In genomic region chr17:43266636-43267035, GRCm38 (mm10) we compare ENCODE assay signal across 29 mouse cellular contexts. TPM values are rescaled to one million over a fixed set of nuclear protein-coding genes. Genes with fewer than 3 reads are reported as not detected.
DNase-seq lines count a peak whose midpoint lies in the region; ATAC-seq and TF ChIP-seq lines count a peak whose summit lies in the region.
"Had no signal": no experiment of that assay in that cellular context is flagged by ENCODE, and none has a peak within 500 bp of the region (broad histone marks: within the 10 kb centered on the region; RNA-seq: fewer than 3 reads in every experiment).

No protein-coding gene starts in this region.

- H3K79me2 ChIP-seq in liver, adult 2 months (ENCODE audit: control insufficient read depth, insufficient read depth, low read length), result 0 out of 2 replicates have a peak, but pooled peaks cover 4% of the 10 kb centered on the region

- no peak for ATAC-seq in CD4-positive, CD25-positive, alpha-beta regulatory T cell, adult 4 months
- ATAC-seq in liver, postnatal 0 days, result no peak
- ATAC-seq: hindbrain, embryonic 16.5 days; intestine, embryonic 16.5 days; midbrain, embryonic 15.5 days had no signal

- no peak for TF ChIP-seq POLR2A in liver, adult 2 months (IDR thresholded peaks at IDR 0.05; ENCODE audit: extremely low read depth, insufficient read depth, low read length)

- TF ChIP-seq CTCF in liver, adult 2 months (IDR thresholded peaks at IDR 0.05; ENCODE audit: low read depth, low read length), result peak; percentile 26; the same call in 1 of the 2 replicates
- no peak; the same call in 1 of the 2 replicates for TF ChIP-seq CTCF in liver, postnatal 0 days (IDR thresholded peaks at IDR 0.05; ENCODE audit: low read depth)

- no peak overlapping the region for H3K4me3 ChIP-seq in liver, adult 2 months (ENCODE audit: insufficient read depth, low read depth, low read length)
- no peak overlapping the region for H3K4me3 ChIP-seq in liver, postnatal 0 days (ENCODE audit: low read depth, low read length)
- H3K4me3 ChIP-seq: forebrain, embryonic 13.5 days; heart, embryonic 15.5 days; kidney, embryonic 15.5 days; layer of hippocampus, adult 2 months; left cerebral cortex, adult 2 months; liver, embryonic 15.5 days; lung, embryonic 15.5 days; midbrain, embryonic 10.5 days; midbrain, embryonic 15.5 days had no signal

- TF ChIP-seq EP300 in liver, postnatal 0 days (IDR thresholded peaks at IDR 0.05; ENCODE audit: low read depth), result no peak

- H3K9ac ChIP-seq in liver, adult 2 months (ENCODE audit: low read depth, low read length), result no peak overlapping the region
- H3K9ac ChIP-seq in liver, postnatal 0 days (replicated peaks), result no peak overlapping the region
- H3K9ac ChIP-seq: forebrain, embryonic 13.5 days; heart, embryonic 15.5 days; kidney, embryonic 15.5 days; liver, embryonic 15.5 days; lung, embryonic 15.5 days; midbrain, embryonic 15.5 days had no signal

- 0 out of 2 replicates have a peak, but pooled peaks cover 7% of the 10 kb centered on the region for H3K9me3 ChIP-seq in liver, postnatal 0 days (ENCODE audit: low read length)
- H3K9me3 ChIP-seq: lung, embryonic 15.5 days had no signal

- intact Hi-C loops in left cerebral cortex, postnatal 4 days (cut with DNase I), result loop anchor here (5.0 kb wide), 1 partner anchor 346 kb away; no protein-coding TSS in a partner anchor

- no peaks in the 10 kb centered on the region for H3K27me3 ChIP-seq in liver, adult 2 months (ENCODE audit: control insufficient read depth, insufficient read depth, low read length)
- H3K27me3 ChIP-seq in liver, postnatal 0 days (ENCODE audit: insufficient read depth, low read length), result no peaks in the 10 kb centered on the region
- H3K27me3 ChIP-seq: forebrain, embryonic 13.5 days; heart, embryonic 15.5 days; kidney, embryonic 15.5 days; liver, embryonic 15.5 days; lung, embryonic 15.5 days; midbrain, embryonic 15.5 days had no signal

- WGBS in liver, adult 2 months, result 88% methylated on average over 2 of the region's 2 CpGs
- 79% methylated on average over 2 of the region's 2 CpGs for WGBS in liver, postnatal 0 days (ENCODE audit: insufficient replicate concordance)

- H3K4me2 ChIP-seq in liver, postnatal 0 days (ENCODE audit: low read depth, low read length), result no peak overlapping the region
- H3K4me2 ChIP-seq: forebrain, embryonic 13.5 days; heart, embryonic 15.5 days; kidney, embryonic 15.5 days; liver, embryonic 15.5 days; lung, embryonic 15.5 days; midbrain, embryonic 15.5 days had no signal

- DNase-seq in CD4-positive, CD25-positive, alpha-beta regulatory T cell, adult 2 months (ENCODE audit: low read depth, low spot score), result peak; percentile 12
- no peak for DNase-seq in liver, adult 2 months (ENCODE audit: extremely low read depth, low read depth, low spot score)
- DNase-seq in liver, postnatal 0 days, result no peak
- peak; percentile 66 for DNase-seq in R1 (ENCODE audit: low read depth, low spot score)
- DNase-seq in testis, postnatal 10 days (ENCODE audit: low spot score), result peak; percentile 49
- no peak for DNase-seq in left cerebral cortex, postnatal 4 days
- DNase-seq: adrenal gland, adult 8-10 months; cerebellum, adult 8-10 months; cerebellum, postnatal 36 days; gastrocnemius, postnatal 10 days; spleen, adult 18-20 months had no signal

- H3K4me1 ChIP-seq in liver, adult 2 months (ENCODE audit: control insufficient read depth, insufficient read depth, low read length), result peaks cover 18% of the 10 kb centered on the region
- H3K4me1 ChIP-seq in liver, postnatal 0 days (ENCODE audit: insufficient read depth), result no peaks in the 10 kb centered on the region
- H3K4me1 ChIP-seq: forebrain, embryonic 13.5 days; lung, embryonic 15.5 days; midbrain, embryonic 10.5 days had no signal

- H3K36me3 ChIP-seq in liver, adult 2 months (ENCODE audit: control insufficient read depth, insufficient read depth, low read length), result no peaks in the 10 kb centered on the region
- no peaks in the 10 kb centered on the region for H3K36me3 ChIP-seq in liver, postnatal 0 days (replicated peaks; ENCODE audit: insufficient read depth, low read length)
- H3K36me3 ChIP-seq: heart, embryonic 15.5 days; kidney, embryonic 15.5 days; liver, embryonic 15.5 days; lung, embryonic 15.5 days; midbrain, embryonic 10.5 days; midbrain, embryonic 15.5 days had no signal

- H3K27ac ChIP-seq in liver, adult 2 months (replicated peaks; ENCODE audit: insufficient read depth, low read depth, low read length), result no peak overlapping the region
- H3K27ac ChIP-seq in liver, postnatal 0 days (ENCODE audit: low read depth), result no peak overlapping the region
- H3K27ac ChIP-seq: forebrain, embryonic 13.5 days; heart, embryonic 15.5 days; kidney, embryonic 15.5 days; layer of hippocampus, adult 2 months; left cerebral cortex, adult 2 months; liver, embryonic 15.5 days; lung, embryonic 15.5 days; midbrain, embryonic 10.5 days; midbrain, embryonic 15.5 days had no signal

RNA-seq across cellular contexts. Expression of gene Adgrf1, which starts 3.5 kb away (rescaled TPM):
- not detected for polyA plus RNA-seq in CD4-positive, CD25-positive, alpha-beta regulatory T cell, adult 4 months (2017; shearing (Covaris generic))
- 6.2 and 11.7 TPM in 2 replicates for total RNA-seq in liver, adult 2 months (2014; rRNA removed)
- polyA plus RNA-seq in liver, adult 2 months (2012; rRNA removed), result 2.0 and 7.2 TPM in 2 replicates
- polyA plus RNA-seq in liver, postnatal 0 days (2015; fragmentation: Nextera tagmentation; extraction: Ambion mirVana), result 0.60 and 0.69 TPM in 2 replicates
- total RNA-seq in left cerebral cortex, postnatal 4 days (2021), result not detected
- total RNA-seq: adrenal gland, adult 8-10 months; gastrocnemius, postnatal 10 days; heart, postnatal 25 days; layer of hippocampus, adult 2 months; left cerebral cortex, adult 2 months; left cerebral cortex, postnatal 36 days; megakaryocyte progenitor cell, adult 5-6 weeks had no signal
- polyA plus RNA-seq: embryonic facial prominence, embryonic 11.5 days; forebrain, embryonic 13.5 days; heart, embryonic 15.5 days; hindbrain, embryonic 11.5 days; hindbrain, embryonic 16.5 days; lung, embryonic 15.5 days; midbrain, embryonic 10.5 days; midbrain, embryonic 15.5 days; neural tube, embryonic 11.5 days had no signal

Comparison
In these comparisons a context has a peak if more than half of its experiments do, and no peak if none do; other contexts are left out.
1. DNase-seq: peak in CD4-positive, CD25-positive, alpha-beta regulatory T cell, adult 2 months (single experiment), R1 (single experiment) and testis, postnatal 10 days (single experiment); none in liver, adult 2 months (single experiment), liver, postnatal 0 days (single experiment) and left cerebral cortex, postnatal 4 days (single experiment).